Mouse (Mus musculus) spleen, postnatal 4 days (tissue): ENCODE results near the gene Eif2b4.

Experiments
- DNase-seq, 2 experiments: peaks; one replicate each; pipeline ENCODE4 v3.0.0; 2022; ENCODE audit warnings: low spot score in 2 of 2

Eif2b4 gene

DNA sequence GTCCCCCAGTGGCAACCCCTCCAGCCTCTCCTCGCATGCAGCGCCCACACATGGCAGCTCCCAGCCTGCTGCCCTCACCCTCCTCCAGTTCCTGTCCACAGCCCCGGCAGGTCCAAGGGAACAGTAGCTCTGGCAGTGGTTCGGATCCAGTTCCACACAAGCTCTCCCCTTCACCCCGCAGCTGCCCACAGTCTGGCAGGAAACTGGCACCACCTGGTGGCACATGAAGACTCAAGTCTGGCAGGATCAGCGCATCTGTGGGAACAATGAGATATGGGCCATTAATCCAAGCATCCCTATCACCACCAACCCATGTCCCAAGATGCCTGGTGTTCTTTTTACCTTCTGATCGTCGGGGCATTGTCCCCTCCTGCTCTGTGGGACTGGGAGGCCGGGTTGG lies 6.7 kb upstream of the Eif2b4 start:
- DNase-seq: peak in 1 of 2 experiments; percentile 66

DNA sequence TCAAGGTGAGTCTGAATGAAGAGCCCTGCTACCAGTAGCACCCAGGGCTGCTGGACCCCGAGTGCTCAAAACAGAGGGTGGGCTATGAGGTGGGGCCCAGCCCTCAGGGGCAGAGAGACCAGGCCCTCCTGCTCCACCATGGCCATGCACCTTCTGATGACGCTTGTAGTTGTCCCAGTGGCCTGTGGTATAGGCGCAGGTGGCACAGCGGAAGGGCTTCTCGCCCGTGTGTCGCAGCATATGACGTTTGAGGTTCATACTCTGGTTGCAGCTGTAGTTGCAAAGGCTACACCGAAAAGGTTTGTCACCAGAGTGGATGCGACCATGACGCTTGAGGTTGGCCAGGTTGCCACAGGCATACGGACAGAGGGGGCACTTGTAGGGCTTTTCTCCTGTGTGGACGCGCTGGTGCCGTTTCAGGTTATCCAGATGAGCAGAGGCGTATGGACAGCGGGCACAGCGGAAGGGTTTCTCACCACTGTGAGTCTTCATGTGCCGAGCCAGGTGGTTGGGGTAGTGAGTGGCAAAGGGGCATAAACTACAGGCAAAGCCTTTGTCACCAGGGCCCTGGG lies 6.2 kb upstream of the Eif2b4 start:
- DNase-seq: peak in 1 of 2 experiments; percentile 62

DNA sequence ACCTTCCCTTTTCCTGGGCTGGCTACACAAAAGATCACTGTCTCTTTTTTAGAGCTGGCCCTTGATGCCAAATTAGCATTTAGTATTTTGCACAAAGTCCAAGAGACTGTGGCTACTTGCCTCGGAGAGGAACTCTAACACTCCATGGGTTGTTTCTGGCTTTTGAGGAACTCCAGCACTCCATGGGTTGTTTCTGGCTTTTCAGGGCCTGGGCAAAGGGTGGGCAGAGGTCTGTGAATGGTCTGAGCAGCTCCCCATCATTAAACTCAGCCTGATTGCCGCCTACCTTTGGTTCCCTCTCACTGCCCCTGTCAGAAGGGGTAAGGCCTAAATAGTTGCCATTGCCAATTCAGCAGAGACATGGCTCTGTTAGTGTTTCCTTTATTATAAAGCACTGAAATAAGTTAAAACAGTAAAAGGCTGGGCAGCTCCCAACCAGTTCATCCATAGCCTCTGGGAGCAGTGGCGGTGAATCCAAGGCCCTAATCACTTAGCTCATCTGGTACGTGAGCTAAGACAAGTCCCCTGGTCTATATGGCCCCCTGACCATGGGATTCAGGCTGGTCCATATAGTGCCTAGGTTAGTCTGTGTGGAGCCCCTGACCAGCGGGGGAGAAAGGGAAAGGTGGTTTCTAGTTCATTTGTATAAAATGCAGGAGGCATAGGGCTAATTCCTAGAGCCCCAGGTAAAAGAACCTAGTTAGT lies 5.5 kb upstream of the Eif2b4 start:
- no peak for DNase-seq

DNA sequence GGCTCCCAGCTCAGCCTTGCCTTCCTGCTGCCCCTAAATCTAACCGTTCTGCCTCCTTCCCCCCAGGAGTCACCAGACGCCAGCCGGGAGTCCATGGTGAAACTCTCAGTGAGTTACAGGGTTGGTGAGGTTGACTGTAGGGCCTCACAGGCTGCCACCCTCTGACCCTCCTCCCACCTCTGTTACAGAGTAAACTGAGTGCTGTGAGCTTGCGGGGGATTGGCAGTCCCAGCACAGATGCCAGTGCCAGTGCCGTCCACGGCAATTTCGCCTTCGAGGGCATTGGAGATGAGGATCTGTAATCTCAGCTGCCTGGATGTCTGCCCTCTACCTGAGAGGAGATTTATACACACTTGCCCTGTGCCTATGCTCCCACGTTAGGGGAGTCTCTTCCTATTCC lies 4.9 kb upstream of the Eif2b4 start:
- DNase-seq: no peak

DNA sequence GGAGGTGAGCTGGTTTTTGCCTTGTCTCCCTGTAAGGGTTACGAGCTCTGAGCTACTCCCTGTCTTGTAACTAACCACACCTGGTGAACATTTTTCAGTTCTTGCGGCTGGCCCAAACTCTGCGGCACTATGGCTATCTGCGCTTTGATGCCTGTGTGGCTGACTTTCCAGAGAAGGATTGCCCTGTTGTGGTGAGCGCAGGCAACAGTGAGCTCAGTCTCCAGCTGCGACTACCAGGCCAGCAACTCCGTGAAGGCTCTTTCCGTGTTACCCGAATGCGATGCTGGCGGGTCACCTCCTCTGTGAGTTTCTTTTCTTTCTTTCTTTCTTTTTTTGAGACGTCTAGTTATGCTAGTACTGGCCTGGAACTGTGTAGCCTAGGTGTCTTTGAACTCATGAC lies 3.8 kb upstream of the Eif2b4 start:
- no peak for DNase-seq

DNA sequence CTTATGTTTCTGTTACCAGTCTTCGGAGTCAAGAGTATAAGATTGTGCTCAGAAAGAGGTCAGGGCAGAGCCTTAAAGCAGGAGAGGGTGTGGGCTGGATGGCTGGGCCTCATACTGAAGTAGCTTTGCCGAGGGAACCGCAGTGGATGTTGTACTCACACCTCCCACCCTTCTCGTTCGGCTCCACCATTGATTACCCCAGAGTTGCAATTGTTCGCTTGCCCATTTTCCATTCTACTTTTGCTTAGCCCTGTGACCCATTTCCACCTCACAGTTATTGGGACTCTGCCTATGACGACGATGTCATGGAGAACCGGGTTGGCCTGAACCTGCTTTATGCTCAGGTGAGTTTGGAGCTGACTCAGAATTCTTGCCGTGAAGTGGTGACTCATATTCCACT lies 3.0 kb upstream of the Eif2b4 start:
- DNase-seq: no peak

DNA sequence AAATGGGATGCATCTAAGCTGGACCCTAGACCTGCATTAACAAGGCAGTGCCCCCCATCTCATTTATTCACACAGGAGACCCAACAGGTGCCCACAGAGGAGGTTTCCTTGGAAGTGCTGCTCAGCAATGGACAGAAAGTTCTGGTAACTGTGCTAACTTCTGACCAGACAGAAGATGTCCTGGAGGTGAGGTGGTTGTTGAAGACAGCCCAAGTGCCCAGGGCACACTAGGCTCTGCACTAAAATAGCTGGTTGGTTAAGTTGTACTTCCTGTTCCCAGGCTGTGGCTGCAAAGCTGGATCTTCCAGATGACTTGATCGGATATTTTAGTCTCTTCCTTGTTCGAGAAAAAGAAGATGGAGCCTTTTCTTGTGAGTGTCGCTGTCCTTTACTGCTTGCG lies 2.4 kb upstream of the Eif2b4 start:
- DNase-seq: no peak

DNA sequence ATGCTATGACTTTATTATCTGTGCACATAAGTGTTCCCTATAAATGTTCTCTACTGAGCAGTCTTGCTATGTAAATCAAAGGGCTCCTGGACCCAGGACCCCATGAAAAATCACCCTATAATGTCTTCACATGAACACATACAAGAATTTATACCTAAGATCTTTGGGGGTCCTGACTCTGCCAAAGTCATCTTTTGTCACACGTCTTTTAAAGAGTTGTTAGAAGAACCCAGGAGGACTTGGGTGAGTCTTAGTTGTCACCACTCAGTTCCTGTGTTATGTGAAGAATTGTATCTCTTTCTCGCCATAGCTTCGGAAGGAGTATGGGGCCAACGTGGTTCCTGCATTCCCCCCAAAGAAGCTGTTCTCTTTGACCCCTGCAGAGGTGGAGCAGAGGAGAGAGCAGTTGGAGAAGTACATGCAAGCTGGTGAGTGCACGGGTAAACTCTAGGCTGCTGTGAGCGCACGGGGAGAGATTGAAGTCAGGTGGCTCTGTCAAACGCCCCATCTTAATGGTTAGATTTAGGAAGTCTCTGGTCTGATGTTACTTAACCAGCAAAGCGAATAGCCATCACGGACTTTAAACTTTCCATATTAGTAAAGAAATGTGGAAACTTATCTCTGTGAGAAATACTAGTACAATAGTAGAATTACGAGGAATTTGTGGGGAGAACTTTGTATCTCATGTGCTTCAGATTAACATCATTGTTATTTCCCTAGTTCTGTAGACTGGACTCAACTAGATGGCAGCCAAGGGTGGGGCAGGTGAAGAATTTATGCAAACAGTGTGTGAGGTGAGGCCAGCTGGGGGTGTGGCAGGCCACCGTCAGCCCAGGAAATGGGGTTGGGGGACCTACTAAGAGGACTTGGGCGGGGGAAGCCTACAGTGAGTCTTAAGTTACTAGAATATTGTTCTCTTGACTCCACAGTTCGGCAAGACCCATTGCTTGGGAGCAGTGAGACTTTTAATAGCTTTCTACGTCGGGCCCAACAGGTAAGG lies 1.6 kb upstream of the Eif2b4 start:
- no peak for DNase-seq

DNA sequence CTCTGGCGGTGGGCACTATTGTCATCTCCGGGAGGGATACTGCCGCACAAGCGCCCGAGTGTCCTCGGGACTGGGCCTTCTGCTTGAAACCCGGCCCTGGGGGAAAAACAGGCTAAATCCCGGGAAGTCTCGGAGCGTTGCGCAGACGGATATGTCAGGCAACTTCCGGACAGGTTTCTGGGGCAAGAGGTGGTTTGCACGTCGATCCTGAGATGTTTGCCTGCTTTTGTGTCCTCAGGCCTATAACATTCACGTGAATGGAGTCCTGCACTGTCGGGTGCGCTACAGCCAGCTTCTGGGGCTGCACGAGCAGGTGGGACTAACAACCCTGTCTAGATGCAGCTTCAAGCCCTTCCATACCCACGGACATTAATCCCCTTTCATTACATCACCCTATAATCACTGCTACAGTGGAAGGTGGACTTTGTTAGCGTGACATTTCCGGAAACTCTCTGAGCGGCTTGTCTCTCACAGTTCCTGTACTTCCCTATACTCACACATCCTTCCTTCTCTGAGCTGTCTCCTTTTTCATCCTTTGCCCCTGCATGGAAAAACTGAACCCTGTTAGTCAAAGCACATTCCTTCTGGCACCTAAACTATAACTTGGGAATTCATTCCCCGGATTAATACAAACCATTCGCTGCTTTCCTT lies 526 bp upstream of the Eif2b4 start:
- no peak for DNase-seq

DNA sequence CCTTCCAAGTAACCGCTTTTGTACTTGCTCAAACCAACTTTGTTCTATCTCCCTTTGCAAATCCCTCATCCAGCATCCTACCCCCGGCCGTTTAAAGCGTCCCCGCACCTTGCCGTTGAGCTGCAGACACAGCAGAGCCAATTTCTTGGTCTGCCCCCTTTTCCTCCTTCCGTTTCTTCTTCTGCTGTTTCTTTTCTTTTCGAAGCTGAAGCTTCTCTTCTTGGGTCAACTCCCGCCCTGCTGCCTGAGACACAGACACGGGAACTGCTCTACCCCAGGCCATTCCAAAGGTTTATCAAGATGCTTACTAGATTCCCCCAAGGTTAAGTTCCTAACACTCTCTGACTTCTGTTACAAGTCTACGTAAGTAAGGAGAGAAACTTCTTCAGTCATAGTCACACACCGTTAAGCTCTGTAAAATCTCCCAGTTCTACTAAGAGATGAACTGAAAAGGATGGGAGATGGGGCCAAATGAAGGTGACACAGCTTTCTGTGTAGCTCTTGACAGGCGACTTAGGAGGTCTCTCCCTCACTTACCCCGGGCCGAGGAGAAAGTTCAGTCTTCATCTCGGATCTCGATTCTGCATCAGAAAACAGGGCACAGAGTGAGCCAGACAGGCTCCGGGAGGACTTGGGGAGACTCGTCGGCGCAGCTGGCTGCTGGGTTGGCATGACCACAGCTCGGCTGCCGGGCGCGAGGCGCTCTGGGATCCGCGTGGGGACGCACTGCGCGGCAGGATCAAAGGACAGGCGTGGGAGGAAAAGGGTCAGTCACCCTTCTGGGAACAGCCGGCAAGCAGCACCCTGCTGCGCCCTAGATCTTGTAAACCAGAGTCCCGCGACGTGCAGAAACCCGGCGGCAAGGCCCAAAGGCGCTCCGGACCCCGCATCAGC lies 938 bp downstream of the Eif2b4 start:
- no peak for DNase-seq

DNA sequence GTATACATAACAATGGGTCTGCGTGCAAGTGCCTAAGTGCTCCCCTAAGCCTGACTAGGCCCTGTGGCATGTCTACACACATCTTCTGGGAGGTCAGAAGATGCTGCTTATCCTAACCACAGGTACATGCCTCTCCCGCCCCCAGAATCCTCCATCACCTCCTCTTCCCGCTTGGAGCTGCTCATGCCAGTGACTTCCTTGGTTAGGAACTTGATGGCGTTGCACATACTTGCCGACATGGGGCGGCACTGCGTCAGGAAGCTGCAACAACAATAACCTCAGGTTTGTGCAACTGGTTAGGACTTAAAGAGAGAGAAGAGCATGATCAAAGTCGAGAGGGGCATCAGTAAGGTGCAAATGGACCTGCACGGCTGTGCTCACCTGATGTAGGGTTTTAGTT lies 3.0 kb downstream of the Eif2b4 start:
- DNase-seq: no peak

DNA sequence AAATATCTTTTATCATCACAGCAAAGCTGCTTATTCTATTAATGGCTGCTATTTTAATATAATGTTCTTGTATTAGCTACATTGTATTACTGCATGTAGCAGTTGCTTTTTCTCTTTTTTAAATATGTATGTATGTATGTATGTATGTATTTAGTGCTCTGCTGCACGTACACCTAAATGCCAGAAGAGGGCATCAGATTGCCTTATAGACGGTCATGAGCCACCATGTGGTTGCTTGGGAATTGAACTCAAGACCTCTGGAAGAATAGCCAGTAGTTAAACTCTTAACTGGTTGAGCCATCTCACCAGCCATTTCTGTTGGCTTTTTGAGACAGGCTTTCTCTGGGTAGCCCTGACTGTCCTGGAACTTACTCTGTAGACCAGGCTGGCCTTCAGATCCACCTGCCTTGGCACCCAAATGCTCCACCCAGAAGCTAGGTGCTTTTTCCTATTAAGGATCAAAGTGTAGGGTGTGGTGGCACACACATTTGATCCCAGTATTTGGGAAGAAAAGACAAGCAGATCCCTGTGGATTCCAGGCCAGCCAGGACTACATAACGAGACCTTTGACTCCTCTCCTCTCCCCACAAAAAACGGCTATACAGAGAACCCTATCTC lies 4.9 kb downstream of the Eif2b4 start:
- no peak for DNase-seq

DNA sequence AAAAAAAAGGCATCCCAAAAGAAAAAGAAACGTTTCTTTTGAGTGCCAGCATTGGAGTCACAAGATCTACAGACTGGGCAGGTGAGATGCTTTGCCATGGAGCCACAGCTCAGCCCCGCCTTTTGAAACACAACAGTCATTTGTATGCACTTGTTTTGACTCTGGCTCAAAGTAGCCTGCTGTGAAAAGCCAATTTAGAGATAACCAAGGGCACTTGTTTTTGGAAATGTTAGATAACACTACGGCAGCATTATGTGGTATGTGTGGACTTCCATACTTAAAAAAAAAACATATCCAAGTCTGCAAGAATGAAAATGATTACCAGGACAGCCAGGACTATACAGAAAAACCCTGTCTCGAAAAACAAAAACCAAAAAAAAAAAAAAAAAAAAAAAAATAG lies 9.6 kb downstream of the Eif2b4 start:
- no peak for DNase-seq

DNA sequence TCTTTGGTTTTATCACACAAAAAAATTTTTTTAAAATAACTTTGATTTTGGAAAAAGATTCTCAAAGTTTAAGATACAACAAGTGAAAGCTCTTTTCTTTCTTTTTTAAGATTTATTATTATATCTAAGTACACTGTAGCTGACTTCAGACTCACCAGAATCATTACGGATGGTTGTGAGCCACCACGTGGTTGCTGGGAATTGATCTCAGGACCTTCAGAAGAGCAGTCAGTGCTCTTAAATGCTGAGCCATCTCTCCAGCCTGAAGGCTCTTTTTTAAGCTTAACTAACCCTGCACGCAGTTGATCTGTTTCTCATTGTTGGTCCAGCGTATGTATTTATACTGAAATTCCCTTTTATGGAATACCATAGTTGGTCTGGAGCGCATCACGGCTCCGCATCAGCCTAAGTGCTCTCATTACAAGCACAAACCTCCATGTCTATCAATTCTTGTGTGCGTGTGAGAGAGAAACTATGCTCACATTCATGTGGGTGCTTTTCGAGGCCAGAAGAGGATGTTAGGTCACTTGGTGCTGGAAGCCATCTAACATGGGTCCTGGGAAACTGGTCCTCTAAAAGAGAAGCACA lies 12.0 kb downstream of the Eif2b4 start:
- DNase-seq: no peak

DNA sequence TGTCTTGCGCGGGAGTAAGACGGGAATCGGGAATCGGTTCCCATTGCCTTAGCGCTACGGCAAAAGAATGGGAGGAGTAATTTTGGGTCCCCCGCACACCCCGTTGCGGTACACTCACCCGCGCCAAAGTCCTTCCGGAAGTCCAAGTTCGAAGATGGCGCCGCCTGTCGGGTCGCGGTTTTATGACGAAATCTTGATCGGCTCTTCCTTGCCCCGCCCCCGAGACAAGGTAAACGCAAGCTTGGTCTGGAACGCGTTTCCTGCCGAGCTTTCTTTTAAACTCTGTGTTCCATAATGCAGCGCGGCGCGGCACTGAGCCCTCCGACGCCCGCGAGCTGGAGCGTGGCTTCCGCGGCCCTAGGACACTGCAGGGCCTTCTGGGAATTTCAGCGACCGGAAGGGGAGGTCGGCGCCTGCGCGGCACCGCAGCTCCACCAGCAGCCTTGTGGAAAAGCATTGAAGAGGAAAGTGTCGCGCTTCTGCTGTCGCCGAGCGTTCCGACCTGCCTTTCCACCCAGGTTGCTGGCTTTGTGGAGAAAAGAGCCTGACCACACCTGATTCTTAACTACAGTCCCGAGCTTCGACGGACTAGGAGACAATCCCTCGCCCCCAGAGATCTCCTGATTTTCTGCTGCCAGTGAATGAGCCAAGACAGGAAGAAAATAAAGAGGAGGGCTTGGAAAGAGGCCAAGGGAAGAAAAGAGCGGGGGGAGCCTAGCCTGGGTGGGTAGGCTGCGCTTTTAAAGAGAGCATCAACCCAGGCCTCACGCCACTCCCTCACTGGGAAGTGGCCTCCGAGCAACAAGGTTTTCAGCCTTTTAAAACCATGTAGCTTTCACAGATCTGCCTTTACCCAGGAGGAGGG lies 13.2 kb downstream of the Eif2b4 start, which contains the start of the genes Gm29609 and Gtf3c2:
TSS of gene Gm29609 (minus strand) at position 146 of the 865 bp plus-strand sequence.
TSS of gene Gtf3c2 (minus strand) at position 379 of the 865 bp plus-strand sequence.
- peak; percentile 92 to 96 for DNase-seq

DNA sequence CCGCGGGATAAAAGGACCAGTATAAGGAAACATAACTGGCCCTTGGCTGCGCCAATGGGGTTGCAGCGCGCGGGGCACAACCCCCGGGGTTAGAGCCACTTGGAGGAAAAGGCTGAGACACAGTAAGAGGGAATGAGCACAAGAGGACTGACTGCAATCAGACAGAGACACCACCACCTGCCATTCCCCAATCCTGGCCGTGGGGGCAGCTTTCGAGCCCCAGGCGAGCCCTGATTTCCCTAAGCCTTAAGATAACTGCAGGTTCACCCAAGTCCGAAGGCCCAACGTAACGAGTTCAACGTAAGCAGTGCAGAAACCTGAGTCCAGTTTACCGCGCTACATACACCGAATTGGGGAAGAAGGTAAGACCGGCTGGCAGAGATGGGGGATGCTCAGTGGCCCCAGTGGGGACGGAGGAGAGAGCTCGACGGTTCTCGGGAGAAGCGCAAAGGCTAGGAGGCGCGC lies 13.9 kb downstream of the Eif2b4 start:
- peak in 1 of 2 experiments; percentile 75 for DNase-seq

DNA sequence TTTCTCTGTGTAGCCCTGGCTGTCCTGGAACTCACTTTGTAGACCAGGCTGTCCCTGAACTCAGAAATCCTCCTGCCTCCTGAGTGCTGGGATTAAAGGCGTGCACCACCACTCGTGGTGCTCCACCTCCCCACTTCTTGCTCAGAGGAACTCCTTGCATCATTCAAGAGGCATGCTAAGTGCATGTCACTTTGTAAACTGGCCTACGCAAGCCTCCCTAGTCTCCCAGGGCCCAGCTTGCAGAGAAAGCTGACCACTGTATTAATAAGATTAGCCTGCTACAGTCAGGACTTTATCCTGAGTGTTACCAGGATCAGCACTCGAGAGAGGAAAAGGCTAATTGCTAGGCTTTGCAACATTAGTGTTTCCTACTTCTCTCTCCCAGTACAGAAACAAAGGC lies 24.6 kb downstream of the Eif2b4 start:
- no peak for DNase-seq

DNA sequence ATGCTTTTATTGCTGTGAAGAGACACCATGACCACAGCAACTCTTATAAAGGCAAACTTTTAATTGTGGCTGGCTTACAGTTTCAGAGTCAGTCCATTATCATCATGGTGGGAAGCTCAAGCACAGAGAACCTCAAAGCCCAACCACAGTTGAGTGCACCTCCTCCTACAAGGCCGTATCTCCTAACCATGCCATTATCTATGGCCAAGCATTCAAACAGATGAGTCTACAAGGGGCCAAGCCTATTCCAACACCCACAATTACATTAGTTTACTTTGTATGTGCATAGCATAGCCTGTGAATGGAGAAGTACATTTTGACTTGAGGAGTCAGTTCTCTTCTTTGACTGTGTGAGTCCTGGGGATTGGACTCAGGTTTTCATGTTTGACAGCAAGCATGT lies 28.4 kb downstream of the Eif2b4 start:
- DNase-seq: no peak

DNA sequence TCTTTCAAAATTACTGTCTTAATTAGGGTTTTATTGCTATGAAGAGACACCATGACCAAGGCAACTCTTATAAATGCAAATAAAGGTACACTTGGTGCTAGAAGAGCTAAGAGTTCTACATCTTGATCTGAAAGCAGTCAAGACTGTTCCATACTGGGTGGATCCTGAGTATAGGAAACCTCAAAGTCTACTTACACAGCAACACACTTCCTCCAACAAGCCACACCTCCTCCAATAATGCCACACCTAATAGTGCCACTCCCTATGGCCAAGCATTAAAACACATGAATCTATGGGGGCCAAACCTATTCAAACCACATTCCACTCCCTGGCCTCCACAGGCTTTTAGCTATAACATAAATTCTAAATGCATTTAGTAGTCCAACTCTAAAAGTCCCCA lies 30.8 kb downstream of the Eif2b4 start:
- no peak for DNase-seq
